Mouse (Mus musculus): ENCODE measurements at regions not wholly inside any gene's neighbourhood (a gene's known extent, or its start where the extent isn't known, plus 50 kb on each side); places are given as distances from the start of the nearest gene placed in this dataset.

DNA sequence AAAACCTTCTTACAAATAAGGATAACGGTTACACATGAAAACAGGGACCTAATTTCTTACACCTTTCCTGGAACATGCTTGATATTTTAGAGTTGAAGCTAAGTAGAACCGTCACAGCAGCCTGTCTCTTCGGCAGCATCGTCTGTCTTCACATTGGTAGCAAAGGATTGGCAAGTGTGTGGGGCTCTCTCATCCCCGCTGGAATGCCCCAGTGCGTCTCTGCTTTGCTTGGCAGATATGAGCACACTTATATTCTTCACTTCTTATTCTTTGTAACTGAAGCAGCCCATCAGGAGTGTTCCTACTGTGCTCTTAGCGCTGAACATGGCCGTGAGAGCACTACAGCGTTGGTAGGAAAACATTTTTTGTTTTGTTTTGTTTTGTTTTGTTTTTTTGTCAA, 414.1 kb downstream of the Cd109 start:
- TF ChIP-seq POLR2A (IDR thresholded peaks at IDR 0.05; ENCODE audit: control insufficient read depth, extremely low read depth, insufficient read depth, low read length, poor library complexity), result no peak
- no peak for TF ChIP-seq CTCF (IDR thresholded peaks at IDR 0.05; ENCODE audit: borderline replicate concordance, control insufficient read depth, extremely low read depth, insufficient read depth, low read length, poor library complexity)
